Mouse (Mus musculus): ENCODE measurements around the gene Klhl20. TPM values are rescaled to one million over a fixed set of nuclear protein-coding genes. Genes with fewer than 3 reads are reported as not detected.
A peak's percentile ranks its signal among the peaks of the same experiment; 100 is the strongest.

The Klhl20 gene
- total RNA-seq, 1 experiment from 2014 or later = 19.3 TPM

DNA sequence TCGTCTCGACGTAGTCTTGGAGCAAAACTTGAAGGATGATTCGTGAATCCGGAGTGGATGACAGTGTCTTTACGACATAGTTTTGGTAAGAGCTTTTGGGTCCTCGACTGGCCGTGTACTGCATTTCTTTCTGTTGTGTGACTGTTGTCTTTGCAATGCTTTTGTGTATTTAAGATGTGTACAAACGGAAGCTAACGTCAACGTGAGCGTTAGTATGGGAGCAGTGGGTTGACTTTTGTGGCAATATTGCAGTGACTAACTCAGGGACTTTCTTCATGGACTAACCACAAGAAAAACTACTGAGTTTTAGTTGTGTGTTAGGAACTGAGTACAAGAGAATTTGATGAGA is 60.1 kb downstream of the Klhl20 start:
- DNase-seq = no peak

- peak; percentile 94 for DNase-seq
Measured at GRCm38 (mm10) chr1:161070352-161071271, 60.7 kb downstream of the Klhl20 start, which contains the start of the genes Dars2 and Cenpl. TSS of gene Dars2 (minus strand) at chr1:161070658. TSS of gene Cenpl (plus strand) at chr1:161070713.

DNA sequence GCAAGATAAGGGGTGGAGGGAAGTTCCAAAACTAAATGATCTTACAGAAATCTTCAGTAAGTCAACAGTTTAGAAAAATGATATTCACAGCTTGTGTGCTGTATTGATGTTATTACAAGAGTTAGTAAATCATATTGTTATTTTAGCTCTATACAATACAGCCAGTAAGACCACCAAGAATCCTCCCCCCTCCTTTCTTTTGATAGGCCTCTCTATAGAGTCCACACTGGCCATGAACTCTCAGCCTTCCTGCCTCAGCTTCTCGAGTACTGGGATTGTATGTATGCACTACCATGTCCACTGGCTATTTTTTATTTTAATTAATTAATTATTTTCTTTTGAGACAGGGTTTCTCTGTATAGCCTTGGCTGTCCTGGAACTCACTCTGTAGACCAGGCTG is 68.0 kb downstream of the Klhl20 start:
- no peak for DNase-seq

DNA sequence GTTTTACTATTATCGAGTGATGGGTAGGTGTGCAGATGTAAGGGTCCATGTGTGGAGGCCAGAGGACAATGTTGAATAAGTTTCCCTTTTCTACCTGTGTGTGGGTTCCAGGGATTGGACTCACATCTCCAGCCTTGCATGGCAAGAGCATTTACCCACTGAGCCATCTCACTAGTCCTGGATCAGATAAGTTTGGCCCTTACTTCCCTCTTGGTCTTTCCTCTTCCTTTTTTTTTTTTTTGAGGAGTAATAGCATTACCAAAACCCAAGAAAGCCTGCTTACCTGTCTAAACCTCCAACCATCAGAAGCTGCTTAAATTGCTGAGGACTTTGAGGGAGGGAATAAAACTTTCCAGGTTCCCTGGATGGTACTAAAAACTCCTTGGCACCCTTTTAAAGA is 74.1 kb downstream of the Klhl20 start:
- no peak for DNase-seq

- DNase-seq = no peak
Measured at GRCm38 (mm10) chr1:161046972-161047371, 84.3 kb downstream of the Klhl20 start.

GRCm38 (mm10) chr1:161041261-161042020 is 89.9 kb downstream of the Klhl20 start:
- no peak for DNase-seq

DNA sequence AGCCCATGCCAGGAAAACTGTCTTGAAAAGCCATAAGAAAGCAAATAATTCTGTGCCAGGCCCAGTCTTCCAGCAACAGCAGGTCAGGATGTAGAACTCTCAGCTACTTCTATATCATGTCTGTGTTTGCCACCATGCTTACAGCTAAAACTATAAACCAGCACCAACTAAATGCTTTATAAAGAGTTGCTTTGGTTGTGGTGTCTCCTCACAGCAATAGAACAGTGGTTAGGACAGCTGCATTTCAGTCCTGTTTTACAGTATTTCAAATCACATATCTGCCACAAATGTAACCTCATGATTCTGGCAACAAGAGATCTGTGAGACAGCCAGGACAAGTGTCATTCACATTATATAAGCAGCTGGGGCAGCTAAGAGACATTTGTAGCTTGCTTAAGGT is 90.5 kb downstream of the Klhl20 start:
- DNase-seq = no peak

DNA sequence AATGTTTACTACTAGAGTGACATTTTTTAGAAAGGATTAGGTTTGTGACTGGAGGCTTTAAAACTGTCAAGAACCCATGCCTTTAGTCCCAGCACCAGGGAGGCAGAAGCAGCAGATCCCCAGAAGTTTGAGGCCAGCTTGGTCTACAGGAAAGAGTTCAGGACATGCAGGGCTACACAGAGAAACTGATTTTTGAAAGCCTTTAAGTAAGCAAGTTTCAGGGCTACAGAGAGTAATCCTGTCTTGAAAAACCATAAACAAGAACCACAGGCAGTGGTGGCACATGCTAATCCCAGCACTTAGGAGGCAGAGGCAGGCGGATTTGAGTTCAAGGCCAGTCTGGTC is 90.9 kb downstream of the Klhl20 start:
- DNase-seq = no peak

GRCm38 (mm10) chr1:161039741-161040425 is 91.4 kb downstream of the Klhl20 start:
- DNase-seq = no peak

- no peak for DNase-seq
Measured at GRCm38 (mm10) chr1:161038968-161039721, 92.2 kb downstream of the Klhl20 start.

Other genes with a start within 250 kb of the Klhl20 start
- 46.7 and 50.2 TPM in 2 replicates for gene Rc3h1, start 225.1 kb downstream of the Klhl20 start, total RNA-seq (2021)
- gene Serpinc1, start 152.9 kb downstream of the Klhl20 start, total RNA-seq (2021) = 1.2 and 32.6 TPM in 2 replicates
- gene Zbtb37, start 96.7 kb downstream of the Klhl20 start, total RNA-seq (2021) = 13.8 and 27.0 TPM in 2 replicates
- 33.6 and 35.1 TPM in 2 replicates for gene Dars2, start 60.9 kb downstream of the Klhl20 start, total RNA-seq (2021)
- gene Cenpl, start 60.8 kb downstream of the Klhl20 start, total RNA-seq (2021) = 4.3 and 5.2 TPM in 2 replicates
- gene Ankrd45, start 11.2 kb upstream of the Klhl20 start, total RNA-seq (2021) = 4.9 and 5.2 TPM in 2 replicates
- gene Tex50, start 27.8 kb upstream of the Klhl20 start, total RNA-seq (2021) = not detected in 2 replicates
- gene Prdx6, start 119.7 kb upstream of the Klhl20 start, total RNA-seq (2021) = 485 and 567 TPM in 2 replicates